Mouse (Mus musculus) ES-Bruce4 (cell line): ENCODE results near the gene Rpl10a. TPM values are rescaled to one million over a fixed set of nuclear protein-coding genes. Genes with fewer than 3 reads are reported as not detected.
"Not testable (repeated sequence)": the region's sequence is repeated elsewhere in the genome, so short reads cannot be mapped to it uniquely, and the experiment has no call there.

Experiments used
- H3K27ac ChIP-seq: 2 replicates; pipeline ENCODE4 v1.5.1; 2012; ENCODE audit warnings: low read length, inconsistent platforms; ENCODE audit not compliant: insufficient read depth
- H3K27me3 ChIP-seq: 2 replicates; pipeline ENCODE4 v1.6.1; 2012; ENCODE audit warnings: mild to moderate bottlenecking, low read length, inconsistent platforms; ENCODE audit not compliant: control insufficient read depth, poor library complexity, insufficient read depth, severe bottlenecking
- H3K36me3 ChIP-seq: 2 replicates; pipeline ENCODE4 v1.6.1; 2012; ENCODE audit warnings: inconsistent platforms, mild to moderate bottlenecking, low read length, moderate library complexity; ENCODE audit not compliant: control insufficient read depth, poor library complexity, insufficient read depth, severe bottlenecking
- H3K4me1 ChIP-seq: one replicate; pipeline ENCODE4 v1.8.1; 2011; ENCODE audit warnings: low read length; ENCODE audit not compliant: control insufficient read depth, insufficient read depth
- H3K4me3 ChIP-seq: 2 replicates; pipeline ENCODE4 v1.5.1; 2011; ENCODE audit warnings: low read depth, mild to moderate bottlenecking, low read length
- H3K9ac ChIP-seq: 2 replicates; pipeline ENCODE4 v1.6.1; 2012; ENCODE audit warnings: low read depth, mild to moderate bottlenecking, inconsistent platforms; ENCODE audit not compliant: poor library complexity, severe bottlenecking
- H3K9me3 ChIP-seq: replicated peaks from 2 replicates; pipeline ENCODE4 v1.6.1; 2012; ENCODE audit warnings: mild to moderate bottlenecking, low read length, inconsistent platforms; ENCODE audit not compliant: control insufficient read depth, poor library complexity, insufficient read depth, severe bottlenecking
- CTCF ChIP-seq: IDR thresholded peaks from one replicate; pipeline ENCODE4 v1.8.1; 2011; ENCODE audit warnings: low read depth, low read length
- EP300 ChIP-seq: IDR thresholded peaks from 2 replicates; pipeline ENCODE4 v1.6.1; 2011; ENCODE audit warnings: low read depth, low read length; ENCODE audit not compliant: insufficient read depth
- POLR2A ChIP-seq: IDR thresholded peaks from one replicate; pipeline ENCODE4 v1.8.1; 2011; ENCODE audit warnings: low read length; ENCODE audit not compliant: insufficient read depth
- polyA plus RNA-seq: library from polyadenylated mRNA; stranded (reverse); fragments of >200 nt; gene quantifications from 2 replicates; pipeline ENCODE4 v1.2.4, GENCODE M21; 2011; ENCODE audit warnings: low read depth; ENCODE audit not compliant: missing spikeins, insufficient read depth, insufficient read length

Rpl10a gene
- polyA plus RNA-seq, 1 experiment = 1,875 TPM

- H3K4me1 ChIP-seq = no peaks in the 10 kb centered on the region
Measured at GRCm38 (mm10) chr17:28352018-28352417, 23.7 kb downstream of the Rpl10a start.

GRCm38 (mm10) chr17:28355871-28356270 lies 27.6 kb downstream of the Rpl10a start:
- H3K4me1 ChIP-seq = no peaks in the 10 kb centered on the region
- TF ChIP-seq POLR2A = no peak
- TF ChIP-seq EP300 = no peak
- no peak for TF ChIP-seq CTCF
- no peak overlapping the region for H3K9ac ChIP-seq
- H3K27ac ChIP-seq = no peak overlapping the region
- H3K9me3 ChIP-seq = no peaks in the 10 kb centered on the region
- H3K36me3 ChIP-seq = no peaks in the 10 kb centered on the region
- H3K4me3 ChIP-seq = no peak overlapping the region
- no peaks in the 10 kb centered on the region for H3K27me3 ChIP-seq

More at GRCm38 (mm10) chr17:28352018-28352417, 23.7 kb downstream of the Rpl10a start:
- Histone ChIP-seq H3K36me3 (no peaks in the 10 kb centered on the region), H3K9me3 (no peaks in the 10 kb centered on the region), H3K4me3 (peak overlapping the region; percentile 82; the same call in 1 of the 2 replicates), H3K9ac (no peak overlapping the region), H3K27ac (no peak overlapping the region), H3K27me3 (no peaks in the 10 kb centered on the region)
- no peak for TF ChIP-seq CTCF
- no peak for TF ChIP-seq POLR2A
- TF ChIP-seq EP300 = no peak

GRCm38 (mm10) chr17:28358576-28359261 lies 30.4 kb downstream of the Rpl10a start:
- H3K36me3 ChIP-seq, H3K9me3 ChIP-seq, H3K9ac ChIP-seq, H3K27me3 ChIP-seq, H3K27ac ChIP-seq, H3K4me1 ChIP-seq: not testable (repeated sequence)
- peak overlapping the region; percentile 71 for H3K4me3 ChIP-seq

GRCm38 (mm10) chr17:28360531-28361277 lies 32.4 kb downstream of the Rpl10a start:
- TF ChIP-seq EP300 (no peak), POLR2A (no peak), CTCF (no peak)
- H3K9ac ChIP-seq = no peak overlapping the region
- H3K9me3 ChIP-seq = no peaks in the 10 kb centered on the region
- no peak overlapping the region for H3K4me3 ChIP-seq
- H3K27me3 ChIP-seq = 0 out of 2 replicates have a peak, but pooled peaks cover 6% of the 10 kb centered on the region
- no peaks in the 10 kb centered on the region for H3K36me3 ChIP-seq
- H3K4me1 ChIP-seq = peaks cover 2% of the 10 kb centered on the region
- no peak overlapping the region for H3K27ac ChIP-seq

- Histone ChIP-seq H3K27ac (no peak overlapping the region), H3K9me3 (no peaks in the 10 kb centered on the region), H3K9ac (peak overlapping the region; percentile 35), H3K36me3 (no peaks in the 10 kb centered on the region), H3K27me3 (0 out of 2 replicates have a peak, but pooled peaks cover 6% of the 10 kb centered on the region), H3K4me1 (peaks cover 2% of the 10 kb centered on the region), H3K4me3 (peak overlapping the region; percentile 64)
- TF ChIP-seq EP300 (no peak), CTCF (no peak), POLR2A (no peak)
Measured at GRCm38 (mm10) chr17:28361921-28362652, 33.8 kb downstream of the Rpl10a start.
